Mouse (Mus musculus): ENCODE measurements around the gene Spata18. TPM values are rescaled to one million over a fixed set of nuclear protein-coding genes. Genes with fewer than 3 reads are reported as not detected.

Gene Spata18
- polyA plus RNA-seq, 1 experiment: not detected

GRCm38 (mm10) chr5:73650365-73650964 lies 714 bp upstream of the Spata18 start:
- 3% methylated on average over 15 of the region's 15 CpGs for WGBS

GRCm38 (mm10) chr5:73651855-73652201 lies 649 bp downstream of the Spata18 start:
- DNase-seq (ENCODE audit: low read depth, low spot score): no peak
- 10% methylated on average over 4 of the region's 4 CpGs for WGBS

More at GRCm38 (mm10) chr5:73650365-73650964, 714 bp upstream of the Spata18 start:
- DNase-seq (ENCODE audit: low read depth, low spot score): no peak

DNA sequence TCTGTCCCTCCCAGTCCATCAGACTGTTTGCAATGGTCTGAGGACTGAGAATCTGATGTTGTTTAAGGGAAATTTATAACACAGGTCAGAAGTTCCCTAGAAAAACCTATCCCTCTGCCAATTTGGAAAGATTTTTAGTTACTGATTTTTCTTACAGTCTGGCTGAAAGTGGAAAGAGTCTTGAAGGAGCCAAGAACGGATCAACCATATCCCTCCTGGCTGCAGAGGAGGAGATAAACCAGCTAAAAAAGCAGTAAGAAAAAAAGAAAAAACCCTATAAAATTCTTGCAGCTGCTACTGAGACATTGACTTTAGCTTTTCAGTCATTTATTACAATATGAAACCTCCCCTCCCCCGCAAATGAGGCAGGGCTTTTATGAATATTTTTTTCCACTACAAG lies 15.5 kb downstream of the Spata18 start:
- 49% methylated on average over 2 of the region's 2 CpGs for WGBS
- no peak for DNase-seq (ENCODE audit: low read depth, low spot score)

DNA sequence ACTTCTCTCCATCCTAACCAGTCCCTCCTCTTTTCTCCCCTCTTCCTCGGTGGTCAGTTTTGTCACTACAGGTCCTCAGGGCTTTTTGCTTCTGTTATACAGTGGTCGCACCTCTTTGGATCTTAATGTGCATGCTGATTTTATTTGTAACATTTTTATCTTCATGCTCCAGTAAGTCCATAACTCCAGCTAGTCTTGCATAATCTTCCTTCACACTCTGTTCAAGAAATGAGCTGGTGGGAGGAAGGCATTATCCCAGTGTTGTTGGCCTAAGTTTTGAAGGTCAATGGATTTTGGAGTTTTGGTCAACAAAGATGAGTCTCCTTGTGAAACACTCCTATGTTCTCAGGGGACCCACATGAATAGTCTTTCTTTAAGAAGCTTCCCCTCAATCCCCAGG lies 16.7 kb downstream of the Spata18 start:
- DNase-seq (ENCODE audit: low read depth, low spot score): no peak
- 83% methylated on average over 2 of the region's 2 CpGs for WGBS

- DNase-seq (ENCODE audit: low read depth, low spot score): no peak
- 54% methylated on average over 26 of the region's 26 CpGs for WGBS
Observed at GRCm38 (mm10) chr5:73669386-73669785, 18.2 kb downstream of the Spata18 start.

- no peak for DNase-seq (ENCODE audit: low read depth, low spot score)
- WGBS: 86% methylated on average over 3 of the region's 3 CpGs
Observed at GRCm38 (mm10) chr5:73675604-73676003, 24.4 kb downstream of the Spata18 start.

DNA sequence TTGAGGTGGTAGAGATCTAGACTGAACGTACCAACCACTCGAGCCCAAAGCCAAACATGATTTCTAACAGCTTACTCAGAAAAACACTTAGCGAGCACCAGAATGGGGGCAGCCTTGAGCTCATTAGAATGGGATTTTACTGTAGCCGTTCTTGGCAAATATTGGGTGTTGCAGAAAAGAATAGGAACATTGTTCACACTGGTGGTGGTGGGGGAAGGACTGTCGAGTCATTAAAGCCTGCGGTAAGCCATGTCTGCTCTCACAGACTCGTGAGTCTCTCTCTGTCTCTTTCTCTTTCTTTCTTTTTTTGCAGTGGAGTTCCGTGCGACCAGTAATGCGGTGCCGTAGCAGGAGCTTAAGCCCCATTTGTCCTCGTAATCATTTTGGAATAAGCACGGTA lies 25.4 kb downstream of the Spata18 start:
- 50% methylated on average over 13 of the region's 13 CpGs for WGBS
- DNase-seq (ENCODE audit: low read depth, low spot score): no peak

DNA sequence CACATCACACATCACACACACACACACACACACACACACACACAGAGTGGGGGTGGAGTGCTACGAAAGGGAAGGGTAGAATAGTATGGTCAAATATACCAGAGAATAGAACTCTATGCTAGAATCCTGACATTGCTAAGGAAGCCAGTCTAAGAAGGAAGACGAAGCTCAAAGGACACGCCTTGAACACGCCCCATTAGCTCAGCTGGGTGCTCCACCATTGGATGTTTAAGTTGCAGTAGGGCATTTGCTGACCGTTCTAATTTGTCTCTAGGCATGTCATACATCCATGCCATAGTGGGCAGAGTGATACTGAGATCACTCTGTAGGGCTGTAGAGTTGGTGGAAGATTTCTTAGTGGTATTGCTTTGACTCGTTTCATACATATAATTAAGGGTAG lies 32.0 kb downstream of the Spata18 start:
- 61% methylated on average over 6 of the region's 6 CpGs for WGBS
- DNase-seq (ENCODE audit: low read depth, low spot score): no peak

GRCm38 (mm10) chr5:73683706-73684409 lies 32.7 kb downstream of the Spata18 start:
- 52% methylated on average over 9 of the region's 9 CpGs for WGBS
- DNase-seq (ENCODE audit: low read depth, low spot score): no peak

- DNase-seq (ENCODE audit: low read depth, low spot score): no peak
- WGBS: 13% methylated on average over 4 of the region's 4 CpGs
Observed at GRCm38 (mm10) chr5:73686149-73686548, 35.0 kb downstream of the Spata18 start.

DNA sequence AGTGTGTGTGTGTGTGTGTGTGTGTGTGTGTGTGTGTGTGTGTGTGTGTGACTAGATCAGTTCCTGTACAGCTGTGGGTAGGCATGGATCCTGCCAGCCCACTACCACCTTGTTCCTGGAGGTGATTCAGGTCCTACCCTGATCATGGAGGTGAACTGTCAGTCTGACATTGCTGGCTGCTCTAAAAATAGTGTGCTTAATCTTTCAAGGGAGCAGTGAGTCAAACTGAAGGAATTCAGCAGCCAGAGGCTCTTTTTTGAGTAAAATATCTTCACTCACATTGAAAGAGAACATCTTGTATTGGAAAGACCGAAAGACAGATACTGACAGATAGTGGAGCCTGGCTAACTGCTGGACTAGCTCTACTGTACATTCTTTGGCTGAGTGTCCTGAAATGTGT lies 37.4 kb downstream of the Spata18 start:
- DNase-seq (ENCODE audit: low read depth, low spot score): no peak
- 77% methylated on average over 1 of the region's 1 CpGs for WGBS

- 67% methylated on average over 2 of the region's 2 CpGs for WGBS
- DNase-seq (ENCODE audit: low read depth, low spot score): no peak
Observed at GRCm38 (mm10) chr5:73690146-73690545, 39.0 kb downstream of the Spata18 start.

DNA sequence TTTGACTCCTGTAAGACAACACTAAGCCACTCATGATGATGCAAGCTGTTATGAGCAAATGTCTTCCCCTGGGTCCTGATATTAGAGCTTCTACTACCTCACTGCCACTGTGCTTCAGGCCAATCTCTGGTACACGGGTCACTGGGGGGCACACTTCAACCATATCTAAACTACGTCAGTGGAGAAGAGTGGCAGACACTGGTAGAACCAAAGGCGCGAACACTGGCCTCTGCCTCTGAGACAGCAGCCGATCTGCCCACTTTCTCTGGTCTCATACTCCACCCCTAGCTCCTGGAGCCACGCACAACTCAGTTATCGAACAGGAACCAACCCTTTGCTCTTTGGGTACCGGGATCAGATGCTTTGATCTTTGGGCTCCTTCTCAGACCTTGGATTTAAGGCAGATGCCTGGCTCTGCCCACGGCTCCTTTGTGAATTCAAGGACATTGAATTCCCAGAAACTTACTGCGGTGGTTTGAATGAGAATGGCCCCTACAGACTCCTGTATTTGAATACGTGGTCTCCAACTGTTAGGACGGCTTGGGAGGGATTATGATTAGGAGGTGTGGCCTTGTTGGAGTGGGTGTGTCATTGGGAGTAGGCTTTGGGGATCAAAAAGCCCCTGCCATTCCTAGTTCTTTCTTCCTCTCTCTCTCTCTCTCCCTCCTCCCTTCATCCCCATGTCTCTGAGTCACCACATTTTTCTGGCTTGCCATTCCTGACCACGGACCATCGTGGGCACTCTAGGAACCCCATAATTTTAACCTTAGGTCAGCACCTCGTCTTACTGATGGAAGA lies 40.7 kb downstream of the Spata18 start:
- no peak for DNase-seq (ENCODE audit: low read depth, low spot score)
- 51% methylated on average over 15 of the region's 15 CpGs for WGBS

- DNase-seq (ENCODE audit: low read depth, low spot score): no peak
- WGBS: 84% methylated on average over 1 of the region's 1 CpGs
Observed at GRCm38 (mm10) chr5:73693778-73694177, 42.6 kb downstream of the Spata18 start.

DNA sequence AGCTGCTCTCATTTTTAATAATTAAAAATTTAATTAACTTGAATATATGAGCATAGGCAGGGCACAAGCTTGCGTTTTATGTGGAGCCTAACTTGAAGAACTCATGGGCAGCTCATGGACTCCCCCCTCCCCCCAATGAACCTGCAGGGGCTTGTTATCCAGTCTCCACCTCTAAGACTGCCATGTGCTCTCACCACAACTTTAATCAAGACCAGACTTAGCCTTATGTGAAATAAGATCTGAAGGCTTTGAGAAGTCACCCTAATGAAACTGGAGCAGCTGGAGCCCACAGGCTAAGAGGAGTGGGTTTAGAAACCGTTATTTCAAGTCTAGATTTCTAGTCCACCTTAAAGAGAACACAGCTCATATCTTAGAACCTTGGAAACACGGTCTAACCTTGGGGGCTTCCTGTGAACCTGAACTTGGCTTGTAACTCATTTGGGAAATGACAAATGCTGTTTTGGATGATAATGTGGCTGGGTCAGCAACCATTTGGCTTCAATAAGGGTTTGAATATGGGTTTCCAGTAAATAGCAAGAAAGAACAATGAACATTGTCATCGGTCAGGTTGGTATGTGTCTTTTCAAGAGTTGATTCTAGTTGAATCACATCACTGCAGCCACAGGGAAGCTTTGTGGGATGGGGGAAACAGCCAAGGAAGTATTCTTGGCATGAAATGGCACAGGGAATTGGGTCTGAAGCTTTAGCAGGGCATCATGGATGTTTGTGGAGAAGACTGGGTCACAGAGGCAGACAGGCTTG lies 43.3 kb downstream of the Spata18 start:
- 86% methylated on average over 4 of the region's 4 CpGs for WGBS
- no peak for DNase-seq (ENCODE audit: low read depth, low spot score)

DNA sequence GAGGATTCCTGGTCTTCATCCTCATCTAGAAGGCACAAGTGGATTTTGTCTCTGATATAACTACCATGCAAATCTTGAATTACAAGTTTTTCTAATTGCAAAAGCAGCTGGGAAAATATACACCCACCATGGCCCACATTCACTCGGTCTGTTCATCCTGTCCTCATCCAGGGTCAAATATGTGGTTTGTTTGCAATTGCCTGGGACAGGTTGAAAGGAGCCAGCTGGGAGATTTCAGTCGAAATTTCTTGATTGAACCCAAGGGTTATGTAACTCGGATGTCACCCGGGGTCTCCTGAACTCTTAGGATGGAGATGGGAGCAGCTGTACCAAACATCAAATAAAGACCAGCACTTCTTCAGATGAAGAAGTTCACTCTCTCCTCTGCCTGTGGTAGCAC lies 46.5 kb downstream of the Spata18 start:
- DNase-seq (ENCODE audit: low read depth, low spot score): no peak
- WGBS: 64% methylated on average over 4 of the region's 4 CpGs

- WGBS: 61% methylated on average over 17 of the region's 17 CpGs
- DNase-seq (ENCODE audit: low read depth, low spot score): no peak
Observed at GRCm38 (mm10) chr5:73701063-73701890, 50.1 kb downstream of the Spata18 start.

DNA sequence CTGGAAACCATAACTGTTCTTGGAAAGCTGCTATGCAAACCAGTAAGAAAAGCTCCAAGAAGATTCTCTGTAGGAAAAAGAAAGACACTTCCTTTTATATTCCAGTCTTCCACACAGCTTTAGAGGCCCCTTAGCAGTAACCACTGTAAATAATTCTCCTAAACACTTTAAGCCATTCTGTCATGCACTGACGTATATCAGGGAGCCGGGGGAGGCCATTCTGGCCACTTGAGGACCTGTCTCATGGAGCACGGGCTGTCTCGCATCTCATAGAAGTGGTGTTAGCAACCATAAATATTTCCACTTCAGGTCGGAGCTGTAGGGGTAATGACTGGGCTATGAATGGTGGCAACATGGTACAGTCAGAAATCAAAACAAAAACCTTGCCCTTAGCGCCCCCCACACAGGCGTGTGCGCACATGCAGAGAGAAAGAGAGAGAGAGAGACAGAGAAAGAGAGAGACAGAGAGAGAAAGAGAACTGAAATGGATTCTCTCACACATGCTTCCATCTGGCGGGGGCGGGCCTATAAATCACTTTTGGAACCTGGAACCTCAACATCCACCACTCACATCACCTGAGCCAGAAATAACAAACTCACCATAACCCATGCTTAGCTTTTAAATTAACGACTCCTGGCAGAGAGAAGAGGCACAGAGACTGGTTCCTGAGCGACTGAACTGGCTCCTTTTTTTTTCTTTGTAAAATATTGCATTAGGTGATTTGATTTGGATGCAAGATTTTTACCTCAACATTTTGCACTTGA lies 50.9 kb downstream of the Spata18 start:
- 74% methylated on average over 12 of the region's 12 CpGs for WGBS
- no peak for DNase-seq (ENCODE audit: low read depth, low spot score)

- 91% methylated on average over 4 of the region's 4 CpGs for WGBS
- no peak for DNase-seq (ENCODE audit: low read depth, low spot score)
Observed at GRCm38 (mm10) chr5:73703096-73703495, 51.9 kb downstream of the Spata18 start.
